Mouse (Mus musculus): Measurements from ENCODE around the gene Retreg1.

Retreg1 gene

GRCm38 (mm10) chr15:25880192-25880591 is 37.2 kb downstream of the Retreg1 start:
- no peak for DNase-seq (ENCODE audit: low spot score in 2 of 2)

- DNase-seq (ENCODE audit: low spot score in 2 of 2), result no peak
These were observed 39.0 kb downstream of the Retreg1 start for GRCm38 (mm10) chr15:25882002-25882401.

- no peak for DNase-seq (ENCODE audit: low spot score in 2 of 2)
These were observed 41.5 kb downstream of the Retreg1 start for GRCm38 (mm10) chr15:25884416-25884958.

GRCm38 (mm10) chr15:25886581-25887011 is 43.6 kb downstream of the Retreg1 start:
- no peak for DNase-seq (ENCODE audit: low spot score in 2 of 2)

GRCm38 (mm10) chr15:25889927-25890326 is 46.9 kb downstream of the Retreg1 start:
- DNase-seq (ENCODE audit: low spot score in 2 of 2), result no peak

- peak; percentile 54 to 61 for DNase-seq (ENCODE audit: low spot score in 2 of 2)
These were observed 48.6 kb downstream of the Retreg1 start for GRCm38 (mm10) chr15:25891556-25891955.

- DNase-seq (ENCODE audit: low spot score in 2 of 2), result no peak
These were observed 50.3 kb downstream of the Retreg1 start for GRCm38 (mm10) chr15:25893327-25893726.

- DNase-seq (ENCODE audit: low spot score in 2 of 2), result no peak
These were observed 53.8 kb downstream of the Retreg1 start for GRCm38 (mm10) chr15:25896783-25897182.

GRCm38 (mm10) chr15:25897617-25898016 is 54.6 kb downstream of the Retreg1 start:
- peak in 1 of 2 experiments; percentile 25 for DNase-seq (ENCODE audit: low spot score in 2 of 2)

GRCm38 (mm10) chr15:25899021-25899420 is 56.0 kb downstream of the Retreg1 start:
- no peak for DNase-seq (ENCODE audit: low spot score in 2 of 2)

GRCm38 (mm10) chr15:25900540-25900939 is 57.6 kb downstream of the Retreg1 start:
- peak; percentile 50 to 80 for DNase-seq (ENCODE audit: low spot score in 2 of 2)

GRCm38 (mm10) chr15:25902931-25903615 is 60.1 kb downstream of the Retreg1 start:
- DNase-seq (ENCODE audit: low spot score in 2 of 2), result no peak

GRCm38 (mm10) chr15:25904435-25905021 is 61.5 kb downstream of the Retreg1 start:
- no peak for DNase-seq (ENCODE audit: low spot score in 2 of 2)

GRCm38 (mm10) chr15:25909783-25910494 is 67.0 kb downstream of the Retreg1 start:
- no peak for DNase-seq (ENCODE audit: low spot score in 2 of 2)

- DNase-seq (ENCODE audit: low spot score in 2 of 2), result no peak
These were observed 67.5 kb downstream of the Retreg1 start for GRCm38 (mm10) chr15:25910495-25910865.

- no peak for DNase-seq (ENCODE audit: low spot score in 2 of 2)
These were observed 67.9 kb downstream of the Retreg1 start for GRCm38 (mm10) chr15:25910924-25911323.

GRCm38 (mm10) chr15:25912911-25913310 is 69.9 kb downstream of the Retreg1 start:
- no peak for DNase-seq (ENCODE audit: low spot score in 2 of 2)

- no peak for DNase-seq (ENCODE audit: low spot score in 2 of 2)
These were observed 70.7 kb downstream of the Retreg1 start for GRCm38 (mm10) chr15:25913659-25914058.

GRCm38 (mm10) chr15:25914160-25914559 is 71.2 kb downstream of the Retreg1 start:
- DNase-seq (ENCODE audit: low spot score in 2 of 2), result no peak

- DNase-seq (ENCODE audit: low spot score in 2 of 2), result no peak
These were observed 72.0 kb downstream of the Retreg1 start for GRCm38 (mm10) chr15:25915013-25915412.

- DNase-seq (ENCODE audit: low spot score in 2 of 2), result no peak
These were observed 72.7 kb downstream of the Retreg1 start for GRCm38 (mm10) chr15:25915574-25916205.

- no peak for DNase-seq (ENCODE audit: low spot score in 2 of 2)
These were observed 73.3 kb downstream of the Retreg1 start for GRCm38 (mm10) chr15:25916252-25916651.

Measured in thymus, postnatal 10 days (tissue).